Mouse (Mus musculus) gastrocnemius, adult 8-10 months (tissue): Measurements from ENCODE around the gene Sergef. TPM values are rescaled to one million over a fixed set of nuclear protein-coding genes. Genes with fewer than 3 reads are reported as not detected.
A peak's percentile ranks its signal among the peaks of the same experiment; 100 is the strongest.

Experiments
- DNase-seq, 2 experiments: peaks; one replicate each; pipeline ENCODE4 v3.0.0; 2022; ENCODE audit warnings: low spot score in 2 of 2
- total RNA-seq, 4 experiments: library from RNA; stranded (reverse); gene quantifications; 2 replicates each; pipeline ENCODE4 v1.2.4; 2022

Gene Sergef
- total RNA-seq, 4 experiments from 2014 or later: 1.5 to 3.8 (median 3.1) TPM

DNA sequence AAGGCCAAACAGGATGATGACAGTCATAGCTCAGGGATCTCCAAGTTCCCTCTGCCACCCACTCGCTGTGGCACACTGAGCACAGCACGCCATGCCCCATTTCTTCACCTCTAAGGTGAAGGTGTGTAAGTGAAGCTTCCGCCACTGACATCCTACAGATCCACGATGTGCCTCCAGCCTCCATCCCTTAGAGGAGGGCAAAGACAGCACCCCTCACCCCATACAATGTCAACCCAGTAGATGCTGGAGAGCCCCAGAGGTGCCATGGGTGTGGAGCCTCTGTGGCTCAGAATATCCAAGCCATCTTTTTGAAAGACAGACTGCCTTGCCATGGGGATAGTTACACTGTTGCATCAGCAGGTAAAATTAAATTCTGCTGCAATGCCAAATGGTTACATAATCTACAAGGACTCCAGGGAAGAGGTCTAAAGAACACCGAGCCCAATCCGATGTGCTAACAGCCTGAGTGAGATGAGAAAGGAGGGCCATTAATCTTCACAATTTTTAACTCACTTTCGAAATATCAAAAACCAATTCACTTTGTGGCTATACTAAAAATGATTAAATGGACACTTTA lies 23.1 kb downstream of the Sergef start:
- peak in 1 of 2 experiments; percentile 14 for DNase-seq

GRCm38 (mm10) chr7:46615256-46615977 lies 24.2 kb downstream of the Sergef start:
- DNase-seq: peak; percentile 28 to 56

GRCm38 (mm10) chr7:46614263-46614662 lies 25.3 kb downstream of the Sergef start:
- DNase-seq: no peak

DNA sequence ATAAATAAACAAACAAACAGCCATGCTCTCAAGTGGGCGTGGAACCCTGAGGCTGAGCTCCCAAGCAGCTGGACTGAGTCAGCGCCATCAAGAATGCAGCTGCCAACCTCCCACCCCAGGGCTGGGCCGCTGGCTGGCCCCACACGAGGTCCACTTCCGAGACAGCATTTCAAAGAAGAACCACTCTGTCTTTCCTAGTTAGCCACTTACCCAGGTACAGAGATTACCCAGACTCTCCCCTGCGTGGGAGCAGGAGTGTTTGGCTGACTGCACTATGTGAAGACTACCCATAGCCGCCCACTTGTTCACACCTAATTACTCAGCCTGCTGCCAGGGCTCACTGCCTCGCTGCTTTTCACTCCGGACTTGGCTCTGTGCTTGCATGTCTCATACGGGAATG lies 26.5 kb downstream of the Sergef start:
- DNase-seq: no peak

DNA sequence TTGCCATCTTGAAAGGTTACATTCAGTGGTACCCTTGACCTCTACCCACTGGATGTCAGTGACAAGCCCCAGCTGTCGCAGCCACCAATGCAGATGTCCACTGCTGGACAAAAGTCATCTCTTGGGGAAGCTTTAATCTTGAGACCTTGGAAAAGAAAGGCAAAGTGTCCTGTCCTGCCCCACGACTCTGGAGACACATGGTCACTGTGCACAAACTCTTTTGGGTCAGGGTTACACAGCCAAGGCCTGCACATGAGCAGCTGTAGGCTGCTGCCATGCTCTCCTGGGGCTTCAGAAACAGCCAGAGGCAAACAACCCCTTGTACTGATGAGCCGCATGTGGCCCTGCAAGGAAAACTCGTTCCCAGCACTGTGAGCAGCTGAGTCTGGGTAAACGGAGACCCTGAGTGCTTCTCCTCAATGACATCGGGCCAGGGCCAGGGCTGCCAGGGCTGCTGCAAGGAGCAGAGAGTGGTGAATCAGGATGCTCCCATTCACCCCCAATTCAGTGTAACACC lies 27.1 kb downstream of the Sergef start:
- no peak for DNase-seq

GRCm38 (mm10) chr7:46611970-46612369 lies 27.6 kb downstream of the Sergef start:
- DNase-seq: no peak

DNA sequence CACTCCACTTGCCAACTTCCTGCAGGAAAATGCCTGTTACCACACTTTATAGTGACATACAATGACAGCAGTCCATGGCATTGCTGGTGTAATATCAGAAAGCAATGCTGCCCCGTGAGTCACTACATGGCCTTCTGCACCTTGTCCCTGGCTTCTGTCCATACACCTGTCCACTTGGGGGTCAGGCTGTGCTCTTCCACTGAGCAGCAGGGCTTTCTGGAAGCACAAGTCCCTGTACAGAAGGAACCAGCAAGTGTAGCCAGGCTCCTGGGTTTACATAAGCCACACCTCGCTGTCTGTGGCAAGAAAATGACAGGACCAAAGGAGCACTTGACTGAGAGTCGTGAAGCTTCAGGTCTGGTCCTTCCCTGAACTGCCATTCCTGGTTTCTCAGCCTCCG lies 30.3 kb downstream of the Sergef start:
- DNase-seq: no peak

- DNase-seq: peak in 1 of 2 experiments; percentile 20
Measured at GRCm38 (mm10) chr7:46607428-46608055, 32.1 kb downstream of the Sergef start.

DNA sequence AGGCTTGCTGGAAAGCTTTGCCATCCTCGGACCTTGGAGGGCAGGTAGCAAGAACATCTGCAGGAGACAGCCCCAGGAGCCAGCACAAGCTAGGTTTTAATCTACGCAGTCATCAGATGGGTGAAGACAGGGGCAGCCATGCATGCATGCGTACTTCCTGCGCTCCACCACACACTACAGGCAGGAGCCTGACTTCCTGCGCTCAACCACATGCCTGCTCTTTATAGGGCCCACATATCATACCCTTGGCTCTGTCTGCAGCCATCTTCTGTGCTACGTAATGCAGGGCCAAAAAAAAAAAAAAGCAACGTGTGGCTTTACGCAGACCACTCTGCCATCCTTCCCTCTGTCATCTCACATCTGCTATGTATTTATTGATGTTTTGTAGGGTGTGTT lies 32.6 kb downstream of the Sergef start:
- no peak for DNase-seq

- peak; percentile 48 to 67 for DNase-seq
Measured at GRCm38 (mm10) chr7:46606391-46607030, 33.1 kb downstream of the Sergef start.

GRCm38 (mm10) chr7:46603051-46603450 lies 36.6 kb downstream of the Sergef start:
- DNase-seq: no peak

GRCm38 (mm10) chr7:46602079-46602478 lies 37.5 kb downstream of the Sergef start:
- no peak for DNase-seq

DNA sequence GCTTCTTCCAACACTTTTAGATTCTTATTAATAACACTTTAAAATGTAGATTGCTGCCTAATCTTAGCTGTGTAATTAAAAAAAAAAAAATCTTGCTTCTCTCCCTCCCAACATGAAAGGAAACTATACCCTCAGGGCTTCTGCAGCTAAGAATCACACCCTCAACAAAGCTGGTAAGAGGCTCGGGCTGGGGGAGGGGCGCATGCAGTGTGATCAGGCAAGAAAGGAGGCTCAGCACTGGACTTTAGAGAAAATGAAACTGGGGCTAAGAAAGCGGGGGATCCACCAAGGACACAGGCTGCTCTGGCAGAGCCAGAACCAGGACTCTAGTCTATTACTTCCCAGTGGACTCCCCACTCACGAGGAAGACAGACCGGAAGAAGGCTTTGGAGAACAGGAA lies 38.5 kb downstream of the Sergef start:
- DNase-seq: no peak

- DNase-seq: no peak
Measured at GRCm38 (mm10) chr7:46597006-46597405, 42.6 kb downstream of the Sergef start.

- DNase-seq: no peak
Measured at GRCm38 (mm10) chr7:46591546-46591945, 48.1 kb downstream of the Sergef start.

DNA sequence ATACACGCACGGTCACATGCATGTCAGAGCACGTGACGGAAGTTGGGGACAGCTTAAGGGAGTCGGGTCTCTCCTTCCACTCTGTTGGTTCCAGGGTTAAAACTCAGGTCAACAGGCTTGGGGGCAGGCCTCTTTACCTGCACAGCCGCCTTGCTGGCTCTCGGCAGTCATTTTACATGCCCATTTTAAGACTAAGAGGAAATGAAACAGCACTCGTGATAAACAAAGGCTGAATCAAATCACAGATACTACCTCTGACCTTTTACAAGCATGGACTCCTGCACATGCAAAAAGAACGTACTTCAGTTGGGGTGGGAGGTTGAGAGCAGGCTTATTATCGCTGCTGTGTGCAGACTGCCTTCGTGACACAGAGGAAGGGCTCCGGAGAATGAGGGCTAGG lies 50.4 kb downstream of the Sergef start:
- no peak for DNase-seq

GRCm38 (mm10) chr7:46588005-46588404 lies 51.6 kb downstream of the Sergef start:
- no peak for DNase-seq

GRCm38 (mm10) chr7:46587466-46587865 lies 52.1 kb downstream of the Sergef start:
- no peak for DNase-seq

DNA sequence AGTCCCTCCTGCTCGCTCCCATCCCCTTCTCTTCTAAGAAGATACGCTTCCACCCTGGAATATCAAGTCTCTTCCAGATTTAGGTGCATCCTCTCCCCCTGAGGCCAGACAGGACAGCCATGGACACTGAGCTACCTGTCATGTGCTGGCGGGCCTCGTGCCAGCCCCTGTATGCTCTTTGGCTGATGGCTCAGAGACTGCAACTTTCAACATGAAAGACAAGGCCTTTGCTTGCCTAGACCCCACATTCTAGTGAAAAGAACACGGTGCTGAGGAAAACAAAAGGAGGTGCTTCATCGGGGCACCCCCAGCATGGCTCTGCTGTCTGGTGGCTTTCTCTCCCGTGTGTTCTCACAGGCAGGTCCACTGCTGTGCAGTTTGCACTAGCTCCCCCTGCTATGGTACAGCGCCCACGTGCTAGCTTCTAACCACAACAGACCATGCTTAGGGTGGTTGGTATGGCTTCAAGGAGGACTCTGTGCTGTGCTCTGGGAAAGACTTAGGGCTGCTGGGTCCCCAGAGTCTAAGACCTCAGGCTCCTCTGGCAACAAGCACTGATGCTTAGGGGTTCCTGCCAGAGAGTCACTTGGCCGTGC lies 52.9 kb downstream of the Sergef start:
- DNase-seq: no peak

DNA sequence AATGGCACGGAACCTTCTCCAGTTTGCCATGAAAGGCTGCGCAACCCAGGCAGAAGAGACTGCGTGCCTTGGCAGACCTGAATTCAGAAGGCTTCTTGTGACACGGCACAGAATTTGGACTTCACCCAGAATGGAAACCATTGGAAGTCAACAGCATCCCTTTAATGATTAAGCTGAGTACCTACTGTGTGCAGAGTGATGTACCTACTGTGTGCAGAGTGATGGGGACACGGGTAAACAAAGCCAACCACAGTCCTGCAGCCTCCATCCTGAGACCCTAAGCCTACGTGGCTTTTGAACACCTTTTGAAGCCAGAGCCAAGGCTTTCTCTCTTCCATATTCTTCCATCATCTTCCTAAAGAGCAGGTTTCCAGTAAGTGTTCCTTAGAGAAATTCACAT lies 56.9 kb downstream of the Sergef start:
- no peak for DNase-seq

DNA sequence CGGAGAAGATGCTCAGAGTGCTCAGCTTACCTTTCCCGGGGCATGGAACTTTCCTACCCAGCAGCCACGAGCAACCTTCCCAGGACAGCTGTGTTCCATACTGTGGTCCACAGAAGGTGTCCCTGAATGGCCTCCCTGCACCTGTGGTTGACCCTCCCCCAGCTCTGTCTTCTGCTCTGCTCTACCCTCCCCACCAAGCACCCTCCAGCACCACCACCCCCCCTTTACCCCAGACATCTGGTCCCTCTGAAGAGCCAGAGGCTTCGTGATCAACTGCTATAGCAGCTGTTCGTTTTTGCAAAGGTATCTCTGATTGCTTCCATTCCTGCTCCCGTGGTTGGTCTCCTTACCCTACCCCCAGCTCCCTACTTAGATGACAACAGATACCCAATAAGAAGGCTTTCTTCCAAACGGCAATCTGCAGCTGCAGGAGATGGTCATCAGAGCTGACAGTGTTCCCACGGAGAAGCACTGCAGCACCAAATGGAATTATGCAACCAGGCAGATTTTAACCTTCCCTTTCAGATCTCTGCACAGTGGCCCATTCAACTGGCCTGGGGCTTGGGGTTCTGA lies 58.2 kb downstream of the Sergef start:
- no peak for DNase-seq
